Mouse (Mus musculus) forebrain, embryonic 13.5 days (tissue): ENCODE results near the gene Mfap5. TPM values are rescaled to one million over a fixed set of nuclear protein-coding genes. Genes with fewer than 3 reads are reported as not detected.
"Not testable (repeated sequence)": the region's sequence is repeated elsewhere in the genome, so short reads cannot be mapped to it uniquely, and the experiment has no call there.

Experiments used
- ATAC-seq: fragments of 200-750 bp; cut with Nextera tagmentation; 2 replicates; pipeline ENCODE4 v1.8.0; 2017
- H3K27ac ChIP-seq: fragments of 300-500 bp; sonication (generic); 2 replicates; pipeline ENCODE4 v1.5.1; 2015; ENCODE audit warnings: inconsistent platforms, mild to moderate bottlenecking, moderate library complexity
- H3K27me3 ChIP-seq: fragments of 300-500 bp; sonication (generic); 2 replicates; pipeline ENCODE4 v1.6.1; 2015; ENCODE audit warnings: mild to moderate bottlenecking, inconsistent platforms
- H3K36me3 ChIP-seq: fragments of 300-500 bp; sonication (generic); 2 replicates; pipeline ENCODE4 v1.6.1; 2015; ENCODE audit warnings: mild to moderate bottlenecking, inconsistent platforms; ENCODE audit not compliant: poor library complexity, severe bottlenecking
- H3K4me1 ChIP-seq: fragments of 300-500 bp; sonication (generic); 2 replicates; pipeline ENCODE4 v1.6.1; 2015; ENCODE audit warnings: inconsistent platforms
- H3K4me2 ChIP-seq: fragments of 300-500 bp; sonication (generic); 2 replicates; pipeline ENCODE4 v1.6.1; 2015; ENCODE audit warnings: inconsistent platforms, mild to moderate bottlenecking, moderate library complexity
- H3K4me3 ChIP-seq: fragments of 300-500 bp; sonication (generic); 2 replicates; pipeline ENCODE4 v1.5.1; 2015; ENCODE audit warnings: mild to moderate bottlenecking, inconsistent platforms
- H3K9ac ChIP-seq: fragments of 300-500 bp; sonication (generic); 2 replicates; pipeline ENCODE4 v1.6.1; 2015; ENCODE audit warnings: mild to moderate bottlenecking, inconsistent platforms
- H3K9me3 ChIP-seq: fragments of 300-500 bp; sonication (generic); replicated peaks from 2 replicates; pipeline ENCODE4 v1.6.1; 2016; ENCODE audit warnings: inconsistent platforms
- WGBS: fragments of 180-500 bp; shearing (Covaris S2); methylation state at CpG from one replicate; pipeline ENCODE4 v1.1.7; 2015; 5-methylcytosine and 5-hydroxymethylcytosine counted together
- polyA plus RNA-seq: library from polyadenylated mRNA; unstranded; fragments of >200 nt; fragmentation: Nextera tagmentation; extraction: Ambion mirVana; gene quantifications from 2 replicates; pipeline ENCODE4 v1.2.1, GENCODE M21; 2015

Mfap5 gene
- polyA plus RNA-seq, 1 experiment from 2014 or later, result 1.2 TPM

DNA sequence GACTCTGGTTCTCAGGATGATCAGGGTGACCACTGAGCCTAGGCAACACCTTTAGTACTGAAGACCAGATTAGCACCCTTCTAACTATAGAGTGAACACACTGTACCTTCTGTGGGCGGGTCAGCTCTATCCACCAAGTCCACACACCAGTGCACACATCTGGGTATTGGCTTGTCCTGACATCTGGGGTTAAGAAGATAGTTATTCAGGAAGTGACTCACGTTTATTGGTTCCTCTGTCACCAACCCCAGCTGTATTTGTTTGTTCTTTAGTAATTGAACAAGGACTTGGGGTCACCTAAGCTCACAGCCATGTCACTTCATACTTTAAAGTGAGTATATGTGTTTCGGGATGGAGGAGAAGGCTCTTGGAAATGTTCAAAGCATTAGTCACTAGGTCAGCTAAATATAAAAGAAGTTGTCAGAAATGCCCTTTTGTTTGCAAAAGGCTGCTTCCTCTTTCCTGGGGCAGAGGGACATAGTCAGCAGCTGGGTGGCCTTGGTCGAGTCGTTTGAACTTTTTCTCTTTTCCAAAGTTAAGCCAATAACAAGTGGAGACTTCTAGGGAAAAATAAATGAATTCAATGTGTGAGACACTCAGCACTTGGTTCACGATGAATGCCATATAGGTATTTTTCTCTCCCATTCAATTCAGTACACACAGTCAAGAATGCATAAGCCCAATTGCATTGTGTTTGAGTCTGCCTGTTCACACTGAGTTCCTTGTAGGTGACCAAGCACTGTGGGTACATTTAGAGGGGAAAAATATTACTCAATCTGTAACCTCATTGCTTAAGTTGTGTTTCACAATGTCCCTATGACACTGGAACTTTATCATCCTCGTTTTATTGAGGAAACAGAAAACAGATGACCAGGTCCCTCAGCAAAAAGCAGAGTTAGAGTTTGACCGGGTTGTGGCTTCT lies 65.3 kb downstream of the Mfap5 start:
- H3K36me3 ChIP-seq, result no peaks in the 10 kb centered on the region
- no peak overlapping the region for H3K9ac ChIP-seq
- H3K4me2 ChIP-seq, result no peak overlapping the region
- H3K9me3 ChIP-seq, result no peaks in the 10 kb centered on the region
- H3K27me3 ChIP-seq, result no peaks in the 10 kb centered on the region
- no peak overlapping the region for H3K4me3 ChIP-seq
- no peak overlapping the region for H3K27ac ChIP-seq
- H3K4me1 ChIP-seq, result no peaks in the 10 kb centered on the region
- WGBS, result 73% methylated on average over 8 of the region's 8 CpGs
- no peak for ATAC-seq

DNA sequence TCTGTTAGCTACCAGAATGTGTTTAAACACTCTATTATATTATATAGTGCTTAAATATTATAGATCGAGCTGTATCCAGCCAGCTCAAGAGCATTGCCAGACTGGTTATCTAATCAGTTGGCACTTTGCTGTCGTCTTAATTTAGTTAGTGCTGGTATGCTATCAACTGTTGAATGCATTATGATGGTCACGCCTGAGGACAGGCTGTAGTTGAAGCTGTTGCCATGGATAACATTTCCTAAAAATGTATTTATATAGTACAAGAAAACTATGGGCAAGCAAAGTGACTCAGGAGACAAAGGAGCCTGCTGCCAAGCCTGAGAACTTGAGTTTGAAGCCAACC lies 65.9 kb downstream of the Mfap5 start:
- Histone ChIP-seq H3K9me3 (no peaks in the 10 kb centered on the region), H3K36me3 (no peaks in the 10 kb centered on the region), H3K9ac (no peak overlapping the region), H3K4me2 (no peak overlapping the region), H3K4me3 (no peak overlapping the region), H3K4me1 (no peaks in the 10 kb centered on the region), H3K27me3 (no peaks in the 10 kb centered on the region), H3K27ac (no peak overlapping the region)
- no peak for ATAC-seq
- WGBS, result 91% methylated on average over 3 of the region's 3 CpGs

DNA sequence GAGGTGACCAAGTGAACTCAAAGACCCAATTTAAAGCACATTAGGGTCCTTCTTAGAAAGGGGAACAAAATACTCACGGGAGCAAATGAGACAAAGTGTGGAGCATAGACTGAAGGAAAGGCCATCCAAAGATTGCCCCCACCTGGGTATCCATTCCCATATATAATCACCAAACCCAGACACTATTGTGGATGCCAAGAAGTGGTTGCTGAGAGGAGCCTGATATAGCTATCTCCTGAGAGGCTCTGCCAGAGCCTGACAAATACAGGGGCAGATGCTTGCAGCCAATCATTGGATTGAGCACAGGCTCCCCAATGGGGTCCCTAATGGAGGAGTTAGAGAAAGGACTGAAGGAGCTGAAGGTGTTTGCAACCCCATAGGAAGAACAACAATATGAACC lies 69.4 kb downstream of the Mfap5 start:
- not testable (repeated sequence) for ATAC-seq, H3K4me3 ChIP-seq, H3K36me3 ChIP-seq, H3K27me3 ChIP-seq, H3K4me2 ChIP-seq, H3K9ac ChIP-seq, H3K27ac ChIP-seq, H3K9me3 ChIP-seq, H3K4me1 ChIP-seq
- WGBS, result 96% methylated on average over 1 of the region's 1 CpGs

DNA sequence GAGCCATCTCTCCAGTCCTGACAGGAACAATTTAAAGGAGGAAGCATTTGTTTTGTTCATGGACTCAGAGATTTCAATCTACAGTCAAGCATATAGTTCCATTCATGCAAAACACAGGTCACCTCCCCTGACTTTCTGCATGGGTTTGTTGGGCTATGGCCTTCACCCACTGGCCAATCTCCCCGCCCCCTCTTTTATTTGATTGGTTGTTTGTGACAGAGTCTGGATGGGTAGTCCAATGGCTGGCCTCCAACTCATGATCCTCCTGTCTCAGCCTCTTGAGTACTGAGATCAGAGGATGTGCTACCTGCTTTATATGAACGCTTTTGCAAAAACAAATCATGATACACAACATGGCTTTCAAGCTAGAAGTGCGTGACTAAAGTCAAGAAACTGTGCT lies 71.4 kb downstream of the Mfap5 start:
- H3K4me1 ChIP-seq, result no peaks in the 10 kb centered on the region
- no peak overlapping the region for H3K9ac ChIP-seq
- no peaks in the 10 kb centered on the region for H3K9me3 ChIP-seq
- WGBS, result 95% methylated on average over 3 of the region's 3 CpGs
- no peaks in the 10 kb centered on the region for H3K36me3 ChIP-seq
- no peaks in the 10 kb centered on the region for H3K27me3 ChIP-seq
- H3K4me3 ChIP-seq, result no peak overlapping the region
- no peak overlapping the region for H3K27ac ChIP-seq
- ATAC-seq, result no peak
- no peak overlapping the region for H3K4me2 ChIP-seq

Other genes starting within 250 kb of the Mfap5 start
- 0.40 and 0.43 TPM in 2 replicates for gene Klrg1, start 223.0 kb upstream of the Mfap5 start, polyA plus RNA-seq
- 58.9 and 64.8 TPM in 2 replicates for gene M6pr, start 197.1 kb upstream of the Mfap5 start, polyA plus RNA-seq
- 29.9 and 33.0 TPM in 2 replicates for gene Phc1, start 165.3 kb upstream of the Mfap5 start, polyA plus RNA-seq
- gene Rimklb, start 7.1 kb upstream of the Mfap5 start, polyA plus RNA-seq, result 81.1 and 81.7 TPM in 2 replicates
- 0.12 and 0.21 TPM in 2 replicates for gene Aicda, start 48.0 kb downstream of the Mfap5 start, polyA plus RNA-seq
- 2.9 and 3.8 TPM in 2 replicates for gene Apobec1, start 96.6 kb downstream of the Mfap5 start, polyA plus RNA-seq
- gene Gdf3, start 104.2 kb downstream of the Mfap5 start, polyA plus RNA-seq, result not detected in 2 replicates
- not detected in 2 replicates for gene Dppa3, start 120.6 kb downstream of the Mfap5 start, polyA plus RNA-seq
- gene Nanog, start 201.6 kb downstream of the Mfap5 start, polyA plus RNA-seq, result 0.18 and 0.23 TPM in 2 replicates